Mouse (Mus musculus): Measurements from ENCODE around the gene Wwox. TPM values are rescaled to one million over a fixed set of nuclear protein-coding genes. Genes with fewer than 3 reads are reported as not detected.

Gene Wwox
- polyA plus RNA-seq, 2 experiments: 2.5 to 2.6 TPM

GRCm38 (mm10) chr8:115201726-115202125, 762.3 kb downstream of the Wwox start:
- Histone ChIP-seq H3K9me3 (ENCODE audit: control insufficient read depth, low read length) (no peaks in the 10 kb centered on the region), H3K4me2 (ENCODE audit: low read depth) (no peak overlapping the region), H3K27me3 (ENCODE audit: control insufficient read depth, insufficient read depth, low read length) (no peaks in the 10 kb centered on the region), H3K27ac (no peak overlapping the region), H3K4me3 (ENCODE audit: insufficient read depth in 1 of 2, low read depth in 2 of 2, low read length in 2 of 2) (no peak overlapping the region), H3K36me3 (replicated peaks; ENCODE audit: control insufficient read depth, insufficient read depth, low read depth) (no peaks in the 10 kb centered on the region), H3K4me1 (replicated peaks; ENCODE audit: control insufficient read depth in 2 of 2, insufficient read depth in 2 of 2, low read length in 1 of 2) (no peaks in the 10 kb centered on the region), H3K9ac (replicated peaks) (no peak overlapping the region)
- ATAC-seq (ENCODE audit: insufficient read depth) (no peak), DNase-seq (ENCODE audit: low read depth in 3 of 3, low spot score in 3 of 3) (no peak)
- TF ChIP-seq EP300 (IDR thresholded peaks at IDR 0.05; ENCODE audit: low read depth) (no peak), CTCF (IDR thresholded peaks at IDR 0.05; ENCODE audit: low read depth) (no peak)
- WGBS (ENCODE audit: insufficient replicate concordance): 62% methylated on average over 7 of the region's 7 CpGs

GRCm38 (mm10) chr8:115207480-115207879, 768.0 kb downstream of the Wwox start:
- H3K36me3 ChIP-seq (replicated peaks; ENCODE audit: control insufficient read depth, insufficient read depth, low read depth): no peaks in the 10 kb centered on the region
- ATAC-seq (ENCODE audit: insufficient read depth) (no peak), DNase-seq (ENCODE audit: low read depth in 3 of 3, low spot score in 3 of 3) (no peak)
- H3K27me3 ChIP-seq (ENCODE audit: control insufficient read depth, insufficient read depth, low read length): no peaks in the 10 kb centered on the region
- H3K4me1 ChIP-seq (replicated peaks; ENCODE audit: control insufficient read depth in 2 of 2, insufficient read depth in 2 of 2, low read length in 1 of 2): peaks cover 0 to 4% of the 10 kb centered on the region in 2 experiments; a peak in 1 of 4 replicates
- no peaks in the 10 kb centered on the region for H3K9me3 ChIP-seq (ENCODE audit: control insufficient read depth, low read length)
- no peak overlapping the region for H3K4me3 ChIP-seq (ENCODE audit: insufficient read depth in 1 of 2, low read depth in 2 of 2, low read length in 2 of 2)
- no peak overlapping the region for H3K9ac ChIP-seq (replicated peaks)
- no peak overlapping the region for H3K4me2 ChIP-seq (ENCODE audit: low read depth)
- TF ChIP-seq EP300 (IDR thresholded peaks at IDR 0.05; ENCODE audit: low read depth) (no peak), CTCF (IDR thresholded peaks at IDR 0.05; ENCODE audit: low read depth) (no peak)
- no peak overlapping the region for H3K27ac ChIP-seq
- WGBS (ENCODE audit: insufficient replicate concordance): 68% methylated on average over 11 of the region's 11 CpGs

- no peak overlapping the region for H3K4me2 ChIP-seq (ENCODE audit: low read depth)
- peaks cover 0 to 4% of the 10 kb centered on the region in 2 experiments; a peak in 1 of 4 replicates for H3K4me1 ChIP-seq (replicated peaks; ENCODE audit: control insufficient read depth in 2 of 2, insufficient read depth in 2 of 2, low read length in 1 of 2)
- no peaks in the 10 kb centered on the region for H3K27me3 ChIP-seq (ENCODE audit: control insufficient read depth, insufficient read depth, low read length)
- H3K27ac ChIP-seq: no peak overlapping the region
- no peak for ATAC-seq (ENCODE audit: insufficient read depth)
- 64% methylated on average over 15 of the region's 15 CpGs for WGBS (ENCODE audit: insufficient replicate concordance)
- no peak for DNase-seq (ENCODE audit: low read depth in 3 of 3, low spot score in 3 of 3)
- H3K4me3 ChIP-seq (ENCODE audit: insufficient read depth in 1 of 2, low read depth in 2 of 2, low read length in 2 of 2): no peak overlapping the region
- H3K36me3 ChIP-seq (replicated peaks; ENCODE audit: control insufficient read depth, insufficient read depth, low read depth): no peaks in the 10 kb centered on the region
- no peak overlapping the region for H3K9ac ChIP-seq (replicated peaks)
- no peaks in the 10 kb centered on the region for H3K9me3 ChIP-seq (ENCODE audit: control insufficient read depth, low read length)
- no peak for TF ChIP-seq CTCF (IDR thresholded peaks at IDR 0.05; ENCODE audit: low read depth)
Observed at GRCm38 (mm10) chr8:115208415-115209192, 769.1 kb downstream of the Wwox start.

GRCm38 (mm10) chr8:115210014-115210413, 770.6 kb downstream of the Wwox start:
- no peak for TF ChIP-seq EP300 (IDR thresholded peaks at IDR 0.05; ENCODE audit: low read depth)
- no peak for TF ChIP-seq CTCF (IDR thresholded peaks at IDR 0.05; ENCODE audit: low read depth)
- ATAC-seq (ENCODE audit: insufficient read depth) (no peak), DNase-seq (ENCODE audit: low read depth in 3 of 3, low spot score in 3 of 3) (no peak)
- no peaks in the 10 kb centered on the region for H3K36me3 ChIP-seq (replicated peaks; ENCODE audit: control insufficient read depth, insufficient read depth, low read depth)
- no peaks in the 10 kb centered on the region for H3K9me3 ChIP-seq (ENCODE audit: control insufficient read depth, low read length)
- H3K4me3 ChIP-seq (ENCODE audit: insufficient read depth in 1 of 2, low read depth in 2 of 2, low read length in 2 of 2): no peak overlapping the region
- no peaks in the 10 kb centered on the region for H3K27me3 ChIP-seq (ENCODE audit: control insufficient read depth, insufficient read depth, low read length)
- H3K4me2 ChIP-seq (ENCODE audit: low read depth): no peak overlapping the region
- H3K9ac ChIP-seq (replicated peaks): no peak overlapping the region
- 62% methylated on average over 6 of the region's 6 CpGs for WGBS (ENCODE audit: insufficient replicate concordance)
- H3K27ac ChIP-seq: no peak overlapping the region
- peaks cover 0 to 4% of the 10 kb centered on the region in 2 experiments; a peak in 1 of 4 replicates for H3K4me1 ChIP-seq (replicated peaks; ENCODE audit: control insufficient read depth in 2 of 2, insufficient read depth in 2 of 2, low read length in 1 of 2)

GRCm38 (mm10) chr8:115213126-115213525, 773.7 kb downstream of the Wwox start:
- H3K27ac ChIP-seq: no peak overlapping the region
- no peak overlapping the region for H3K4me2 ChIP-seq (ENCODE audit: low read depth)
- WGBS (ENCODE audit: insufficient replicate concordance): 65% methylated on average over 4 of the region's 4 CpGs
- no peaks in the 10 kb centered on the region for H3K27me3 ChIP-seq (ENCODE audit: control insufficient read depth, insufficient read depth, low read length)
- no peak overlapping the region for H3K4me3 ChIP-seq (ENCODE audit: insufficient read depth in 1 of 2, low read depth in 2 of 2, low read length in 2 of 2)
- H3K9ac ChIP-seq (replicated peaks): no peak overlapping the region
- DNase-seq (ENCODE audit: low read depth in 3 of 3, low spot score in 3 of 3): no peak
- peaks cover 0 to 4% of the 10 kb centered on the region in 2 experiments; a peak in 1 of 4 replicates for H3K4me1 ChIP-seq (replicated peaks; ENCODE audit: control insufficient read depth in 2 of 2, insufficient read depth in 2 of 2, low read length in 1 of 2)
- H3K9me3 ChIP-seq (ENCODE audit: control insufficient read depth, low read length): no peaks in the 10 kb centered on the region
- no peak for TF ChIP-seq CTCF (IDR thresholded peaks at IDR 0.05; ENCODE audit: low read depth)
- no peaks in the 10 kb centered on the region for H3K36me3 ChIP-seq (replicated peaks; ENCODE audit: control insufficient read depth, insufficient read depth, low read depth)
- ATAC-seq (ENCODE audit: insufficient read depth): no peak

All from liver, embryonic 14.5 days (tissue).